Mouse (Mus musculus): Measurements from ENCODE around the gene Tmem127.
"Not testable (repeated sequence)": the region's sequence is repeated elsewhere in the genome, so short reads cannot be mapped to it uniquely, and the experiment has no call there.

Gene Tmem127

GRCm38 (mm10) chr2:127247592-127248333 lies at the start of gene Tmem127, which contains the start of gene Ciao1:
TSS of gene Tmem127 (plus strand) at chr2:127247908.
TSS of gene Ciao1 (minus strand) at chr2:127247816.
- peak; percentile 98 to 99 for DNase-seq

- DNase-seq = peak; percentile 70 to 72
Measured at GRCm38 (mm10) chr2:127204932-127205331, 42.8 kb upstream of the Tmem127 start.

GRCm38 (mm10) chr2:127205936-127206335 lies 41.8 kb upstream of the Tmem127 start:
- DNase-seq = not testable (repeated sequence)

DNA sequence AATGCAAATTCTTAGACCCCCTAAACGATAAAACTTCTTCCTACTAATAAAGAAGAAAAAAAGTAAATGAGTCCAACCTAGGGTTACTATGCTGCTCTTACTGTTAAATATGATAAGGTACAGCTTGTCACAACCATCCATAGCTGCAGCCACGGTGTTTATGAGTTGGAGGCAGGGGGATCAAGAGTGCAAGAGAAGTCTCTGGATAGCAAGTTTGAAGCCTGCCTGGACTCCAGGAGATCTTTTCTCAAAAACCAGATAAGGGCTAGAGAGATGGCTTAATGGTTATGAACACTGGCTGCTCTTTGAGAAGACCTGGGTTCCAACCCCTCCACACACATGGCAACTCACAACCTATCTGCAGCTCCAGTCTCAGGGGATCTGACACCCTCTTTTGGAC lies 40.8 kb upstream of the Tmem127 start:
- no peak for DNase-seq

GRCm38 (mm10) chr2:127207547-127208451 lies 39.9 kb upstream of the Tmem127 start, which contains the start of the genes 1810024B03Rik and Snrnp200:
TSS of gene 1810024B03Rik (minus strand) at chr2:127208280.
TSS of gene Snrnp200 (plus strand) at chr2:127208386.
- DNase-seq = peak; percentile 96 to 97

DNA sequence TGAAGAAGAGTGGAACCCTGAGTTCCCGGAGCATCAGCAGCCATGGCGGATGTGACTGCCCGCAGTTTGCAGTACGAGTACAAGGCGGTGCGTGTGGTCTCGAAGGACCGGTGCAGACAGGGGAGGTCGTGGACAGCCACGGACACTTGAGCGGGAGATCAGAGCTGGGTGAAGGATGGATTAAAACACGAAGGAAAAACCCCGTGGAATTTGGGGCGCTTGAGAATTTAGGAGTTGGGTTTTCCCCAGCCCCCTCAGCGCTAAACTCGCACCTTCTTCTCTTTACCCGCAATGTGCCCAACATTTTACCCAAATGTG lies 39.3 kb upstream of the Tmem127 start:
- no peak for DNase-seq

GRCm38 (mm10) chr2:127210701-127211100 lies 37.0 kb upstream of the Tmem127 start:
- DNase-seq = no peak

GRCm38 (mm10) chr2:127217746-127218145 lies 30.0 kb upstream of the Tmem127 start:
- DNase-seq = no peak

- DNase-seq = no peak
Measured at GRCm38 (mm10) chr2:127225261-127225660, 22.4 kb upstream of the Tmem127 start.

DNA sequence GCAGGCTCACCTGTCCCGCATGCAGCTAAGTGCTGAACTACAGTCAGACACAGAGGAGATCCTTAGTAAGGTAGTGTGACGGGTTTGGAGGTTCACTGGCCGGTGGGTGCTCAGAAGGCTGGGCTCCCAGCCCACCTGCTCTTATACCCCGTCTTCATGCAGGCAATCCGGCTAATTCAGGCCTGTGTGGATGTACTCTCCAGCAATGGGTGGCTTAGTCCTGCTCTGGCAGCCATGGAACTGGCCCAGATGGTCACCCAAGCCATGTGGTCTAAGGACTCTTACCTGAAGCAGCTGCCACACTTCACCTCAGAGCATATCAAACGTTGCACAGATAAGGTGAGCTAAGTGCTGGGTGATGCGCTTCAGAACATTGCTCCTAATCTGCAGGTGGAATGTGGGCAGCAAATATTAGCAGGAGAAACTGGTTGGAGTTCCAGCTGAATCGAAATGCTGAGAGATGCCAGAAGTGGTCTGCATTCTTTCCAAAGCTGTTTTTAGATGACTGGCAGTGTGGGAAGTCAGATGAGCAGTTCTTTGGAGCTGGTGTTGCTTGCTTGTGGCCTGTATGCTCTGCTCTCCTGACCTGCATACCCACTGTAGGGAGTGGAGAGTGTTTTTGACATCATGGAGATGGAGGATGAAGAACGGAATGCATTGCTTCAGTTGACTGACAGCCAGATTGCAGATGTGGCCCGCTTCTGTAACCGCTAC lies 9.7 kb upstream of the Tmem127 start:
- no peak for DNase-seq

GRCm38 (mm10) chr2:127240065-127240464 lies 7.6 kb upstream of the Tmem127 start:
- peak in 1 of 2 experiments; percentile 22 for DNase-seq

- DNase-seq = peak; percentile 62 to 72
Measured at GRCm38 (mm10) chr2:127248334-127249004, 761 bp downstream of the Tmem127 start.

DNA sequence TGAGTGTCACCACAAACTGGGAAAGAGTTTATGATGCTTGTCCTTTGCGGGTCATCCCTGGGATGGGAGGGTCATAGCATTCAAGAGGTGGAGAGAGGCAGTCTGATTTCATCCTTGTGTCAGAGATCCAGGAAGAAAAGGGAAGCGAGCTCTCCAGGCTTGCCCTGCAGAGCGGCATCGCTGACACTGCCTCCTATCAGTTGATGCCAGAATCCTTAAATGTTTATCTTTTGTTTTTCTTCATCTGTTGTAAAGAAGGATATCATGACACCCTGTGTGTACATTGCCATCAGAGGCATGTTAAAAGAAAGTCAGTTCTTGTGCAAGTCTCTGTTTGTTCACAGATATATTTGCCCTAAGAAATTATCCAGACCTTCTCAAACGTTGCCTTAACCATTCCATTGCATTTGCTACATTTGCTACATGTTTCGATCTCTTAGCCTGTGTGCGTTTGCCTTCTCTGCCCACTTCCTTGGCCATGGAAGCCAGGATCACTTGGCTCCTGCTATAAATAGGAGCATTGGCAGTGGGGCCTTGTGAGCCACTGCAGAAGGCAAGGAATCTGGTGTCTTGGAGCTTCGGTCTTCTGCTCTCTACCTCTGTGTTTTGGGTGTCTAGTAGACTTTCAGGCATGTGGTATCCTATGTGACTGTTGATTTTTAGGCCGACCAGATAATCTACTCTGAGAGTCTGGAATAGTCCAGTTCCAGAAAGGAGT lies 2.7 kb downstream of the Tmem127 start:
- no peak for DNase-seq

GRCm38 (mm10) chr2:127251457-127251856 lies 3.7 kb downstream of the Tmem127 start:
- DNase-seq = no peak

DNA sequence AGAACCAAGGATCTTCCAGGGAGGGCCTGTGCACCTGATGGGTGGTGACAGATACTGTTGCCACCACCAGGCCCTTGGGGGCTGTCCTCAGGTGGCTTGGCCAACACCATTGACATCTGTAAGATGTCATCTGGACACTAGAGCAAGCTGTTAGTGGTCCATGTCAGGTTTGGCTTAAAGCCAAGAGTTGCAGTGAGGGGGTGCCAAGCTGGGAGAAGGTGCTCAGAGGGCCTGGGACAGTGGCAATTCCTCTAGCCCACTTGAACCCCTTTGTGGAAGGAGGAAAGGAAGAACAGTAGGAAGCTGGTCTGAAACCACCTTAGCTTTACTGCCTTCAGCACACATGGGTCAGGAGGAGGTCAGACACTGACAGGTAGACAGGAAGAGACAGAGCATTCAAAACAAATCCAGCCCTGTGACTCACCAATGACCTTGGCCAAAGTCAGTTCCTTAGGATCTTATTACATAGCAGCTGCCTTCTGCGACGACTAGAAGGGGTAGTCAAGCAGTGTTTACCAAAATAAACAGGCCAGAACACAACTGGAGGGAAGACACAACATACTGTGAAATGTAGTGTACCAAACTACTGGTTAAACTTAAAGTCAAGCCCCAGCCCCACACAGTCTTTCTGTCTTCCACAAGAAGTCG lies 4.3 kb downstream of the Tmem127 start:
- no peak for DNase-seq

DNA sequence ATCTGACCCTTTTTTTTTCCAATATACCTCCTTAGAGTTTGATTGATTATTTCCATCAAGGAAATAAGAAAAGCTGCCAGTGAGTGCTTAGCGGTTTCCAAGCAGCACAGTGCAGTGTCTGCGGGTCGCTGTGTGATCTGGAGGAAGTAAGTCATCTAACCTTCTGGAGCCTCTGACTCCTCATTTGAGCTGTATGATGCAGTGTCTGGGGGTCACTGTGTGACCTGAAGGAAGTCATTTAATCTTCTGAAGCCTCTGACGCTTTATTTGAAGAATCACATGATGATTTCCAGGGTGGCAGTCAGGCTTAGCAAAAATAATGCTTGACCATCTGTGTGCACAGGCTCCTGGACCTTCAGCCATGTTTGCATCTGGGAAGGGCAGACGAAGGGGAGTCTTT lies 5.1 kb downstream of the Tmem127 start:
- DNase-seq = peak in 1 of 2 experiments; percentile 26

DNA sequence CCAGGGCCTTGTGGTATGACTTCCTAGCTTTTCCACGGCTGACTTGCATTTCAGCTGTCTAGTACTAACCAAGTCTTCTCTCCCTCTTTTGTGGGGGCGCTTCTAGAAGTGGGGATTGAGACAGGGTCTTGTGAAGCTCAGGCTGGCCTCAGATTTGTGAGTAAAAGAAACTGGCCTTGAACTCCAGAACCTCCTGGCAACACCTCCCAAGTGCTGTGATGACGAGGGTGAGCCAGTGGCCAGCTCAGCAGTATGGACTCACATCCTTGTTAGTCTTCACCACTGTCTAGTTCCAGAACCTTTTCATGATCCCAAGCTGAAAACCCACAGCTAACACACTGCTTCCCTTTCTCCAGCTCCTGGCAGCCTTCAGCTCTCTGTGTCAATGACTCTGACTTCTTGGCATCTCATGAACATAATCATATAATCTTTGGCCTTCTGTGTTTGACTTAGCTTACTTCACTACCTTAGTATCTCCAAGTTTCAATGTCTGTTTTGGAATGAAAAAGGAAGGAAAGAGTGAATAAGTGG lies 7.0 kb downstream of the Tmem127 start:
- DNase-seq = no peak

- DNase-seq = no peak
Measured at GRCm38 (mm10) chr2:127255294-127255693, 7.6 kb downstream of the Tmem127 start.

DNA sequence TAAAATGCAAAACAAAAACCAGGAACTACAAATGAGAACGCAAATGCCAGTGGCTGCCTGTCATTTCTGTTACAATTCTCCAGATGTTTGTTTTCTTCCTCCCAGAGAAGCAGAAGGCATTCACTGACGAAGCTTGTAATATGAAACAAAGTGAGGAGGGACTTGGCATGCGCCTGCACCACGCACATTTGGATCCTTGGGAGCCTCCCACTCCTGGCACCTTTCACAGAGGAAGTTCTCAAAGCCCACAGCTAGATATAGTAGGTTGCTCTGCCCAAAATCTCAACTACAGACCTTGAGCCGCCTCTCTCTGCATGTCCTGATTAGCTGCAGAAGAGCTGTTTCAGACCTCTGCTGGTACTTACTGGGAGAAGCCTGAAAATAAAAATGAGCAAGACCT lies 11.6 kb downstream of the Tmem127 start:
- DNase-seq = no peak

DNA sequence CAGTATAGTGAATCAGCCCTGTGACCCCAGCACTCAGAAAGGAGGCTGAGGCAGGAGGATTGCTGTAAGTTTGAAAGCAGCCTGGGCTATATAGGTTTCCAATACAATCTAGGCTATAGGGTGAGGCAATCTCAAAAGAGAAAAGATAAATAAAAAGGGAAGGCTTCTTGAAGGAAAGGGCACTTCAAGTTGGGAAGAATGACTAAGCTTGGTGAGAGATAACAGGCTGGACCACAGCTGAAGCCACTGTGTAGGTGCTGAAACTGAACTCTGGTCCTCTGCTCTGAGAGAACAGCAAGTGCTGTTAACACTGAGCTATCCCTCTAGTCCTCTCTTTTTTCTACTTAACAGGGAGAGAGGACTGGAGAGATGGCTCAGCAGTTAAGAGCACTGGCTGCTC lies 14.8 kb downstream of the Tmem127 start:
- DNase-seq = no peak

DNA sequence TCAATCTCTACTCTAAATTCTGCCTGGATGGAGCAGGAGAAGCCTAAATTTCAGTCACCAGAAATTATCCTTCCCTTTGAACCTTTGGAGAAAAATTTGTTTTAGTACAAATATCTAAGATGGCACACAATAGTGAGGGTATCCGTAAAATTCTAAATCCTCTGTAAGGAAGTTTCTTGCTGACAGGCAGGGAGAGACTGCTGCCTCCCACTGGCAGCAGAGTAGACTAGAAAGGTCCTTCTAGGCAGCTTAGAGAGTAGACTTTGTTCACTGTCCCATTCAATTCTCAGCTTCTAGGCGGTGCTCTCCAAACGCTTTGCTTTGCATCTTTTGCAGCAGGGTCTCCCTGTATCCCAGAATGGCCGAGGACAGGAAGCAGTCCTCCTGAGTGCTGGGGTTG lies 20.1 kb downstream of the Tmem127 start:
- no peak for DNase-seq
